Mouse (Mus musculus) heart, postnatal 0 days (tissue): ENCODE results near the gene 9130213A22Rik. TPM values are rescaled to one million over a fixed set of nuclear protein-coding genes. Genes with fewer than 3 reads are reported as not detected.

Experiments used
- ATAC-seq: fragments of 200-750 bp; cut with Nextera tagmentation; 2 replicates; pipeline ENCODE4 v1.8.0; 2017; ENCODE audit warnings: low read depth, moderate number of reproducible peaks, moderate library complexity; ENCODE audit not compliant: insufficient read depth
- DNase-seq: peaks from one replicate; pipeline ENCODE4 v3.0.0-alpha.2; 2016; ENCODE audit warnings: low spot score
- H3K27ac ChIP-seq: fragments of 300-500 bp; sonication (generic); 2 replicates; pipeline ENCODE4 v1.5.1; 2014; ENCODE audit warnings: low read depth, mild to moderate bottlenecking
- H3K27me3 ChIP-seq: fragments of 300-500 bp; sonication (generic); 2 replicates; pipeline ENCODE4 v1.6.1; 2014; ENCODE audit warnings: low read length, mixed read lengths; ENCODE audit not compliant: control insufficient read depth, insufficient read depth
- H3K36me3 ChIP-seq: fragments of 300-500 bp; sonication (generic); replicated peaks from 2 replicates; pipeline ENCODE4 v1.6.1; 2014; ENCODE audit warnings: low read length, mixed read lengths; ENCODE audit not compliant: control insufficient read depth, insufficient read depth
- H3K4me1 ChIP-seq: fragments of 300-500 bp; sonication (generic); 2 replicates; pipeline ENCODE4 v1.6.1; 2014; ENCODE audit warnings: antibody characterized with exemption; ENCODE audit not compliant: control insufficient read depth, insufficient read depth
- H3K4me2 ChIP-seq: fragments of 300-500 bp; sonication (generic); 2 replicates; pipeline ENCODE4 v1.6.1; 2014; ENCODE audit warnings: low read depth, mild to moderate bottlenecking, low read length, moderate library complexity
- H3K4me3 ChIP-seq: fragments of 300-500 bp; sonication (generic); 2 replicates; pipeline ENCODE4 v1.5.1; 2014; ENCODE audit warnings: low read depth, low read length
- H3K9ac ChIP-seq: fragments of 300-500 bp; sonication (generic); replicated peaks from 2 replicates; pipeline ENCODE4 v1.6.1; 2014; ENCODE audit warnings: low read depth, low read length, mixed read lengths
- H3K9me3 ChIP-seq: fragments of 300-500 bp; sonication (generic); replicated peaks from 2 replicates; pipeline ENCODE4 v1.6.1; 2016; ENCODE audit warnings: low read length; ENCODE audit not compliant: control insufficient read depth
- CTCF ChIP-seq: IDR thresholded peaks from 2 replicates; pipeline ENCODE4 v1.5.1; 2016; ENCODE audit warnings: antibody characterized with exemption, control low read depth, low read depth
- EP300 ChIP-seq: IDR thresholded peaks from 2 replicates; pipeline ENCODE4 v1.6.1; 2016; ENCODE audit warnings: antibody characterized with exemption, low read depth
- WGBS: fragments of 180-500 bp; shearing (Covaris S2); extraction: QIAGEN DNeasy Blood & Tissue Kit; methylation state at CpG from one replicate; pipeline ENCODE4 v1.1.7; 2014; 5-methylcytosine and 5-hydroxymethylcytosine counted together
- polyA plus RNA-seq: library from polyadenylated mRNA; unstranded; fragments of >200 nt; fragmentation: Nextera tagmentation; extraction: Ambion mirVana; gene quantifications from 2 replicates; pipeline ENCODE4 v1.2.1, GENCODE M21; 2015
- total RNA-seq: library from RNA; depleted of rRNA; stranded (reverse); fragments of >200 nt; gene quantifications from 2 replicates; pipeline ENCODE4 v1.2.3, GENCODE M21; 2014; ENCODE audit warnings: low replicate concordance

9130213A22Rik gene
- total and polyA plus RNA-seq, 2 experiments from 2014 or later = 0.30 TPM; not detected in 1

DNA sequence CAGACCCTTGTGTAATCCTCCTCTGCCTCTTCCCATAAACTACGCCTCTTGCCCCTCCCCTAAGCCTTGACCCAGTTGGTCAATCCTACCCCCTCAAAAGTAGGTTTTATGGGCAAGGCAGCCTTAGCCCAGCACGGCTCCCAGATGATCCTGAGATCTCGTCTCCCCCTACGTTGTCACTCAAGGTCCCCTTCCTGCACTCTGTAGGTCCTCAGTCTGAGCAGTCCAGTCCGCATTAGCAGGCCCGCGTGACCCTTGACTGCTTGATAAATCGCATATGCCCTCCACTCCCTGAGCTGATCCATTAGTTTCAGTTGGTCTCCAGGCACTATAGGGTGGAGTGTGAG is 12.2 kb upstream of the 9130213A22Rik start:
- TF ChIP-seq CTCF (no peak), EP300 (no peak)
- Histone ChIP-seq H3K4me1 (no peaks in the 10 kb centered on the region), H3K4me3 (peak overlapping the region; percentile 40), H3K27me3 (no peaks in the 10 kb centered on the region), H3K9me3 (no peaks in the 10 kb centered on the region), H3K9ac (no peak overlapping the region), H3K36me3 (no peaks in the 10 kb centered on the region), H3K4me2 (peak overlapping the region; percentile 60), H3K27ac (no peak overlapping the region)
- DNase-seq = no peak
- ATAC-seq = no peak
- WGBS = 41% methylated on average over 8 of the region's 8 CpGs

DNA sequence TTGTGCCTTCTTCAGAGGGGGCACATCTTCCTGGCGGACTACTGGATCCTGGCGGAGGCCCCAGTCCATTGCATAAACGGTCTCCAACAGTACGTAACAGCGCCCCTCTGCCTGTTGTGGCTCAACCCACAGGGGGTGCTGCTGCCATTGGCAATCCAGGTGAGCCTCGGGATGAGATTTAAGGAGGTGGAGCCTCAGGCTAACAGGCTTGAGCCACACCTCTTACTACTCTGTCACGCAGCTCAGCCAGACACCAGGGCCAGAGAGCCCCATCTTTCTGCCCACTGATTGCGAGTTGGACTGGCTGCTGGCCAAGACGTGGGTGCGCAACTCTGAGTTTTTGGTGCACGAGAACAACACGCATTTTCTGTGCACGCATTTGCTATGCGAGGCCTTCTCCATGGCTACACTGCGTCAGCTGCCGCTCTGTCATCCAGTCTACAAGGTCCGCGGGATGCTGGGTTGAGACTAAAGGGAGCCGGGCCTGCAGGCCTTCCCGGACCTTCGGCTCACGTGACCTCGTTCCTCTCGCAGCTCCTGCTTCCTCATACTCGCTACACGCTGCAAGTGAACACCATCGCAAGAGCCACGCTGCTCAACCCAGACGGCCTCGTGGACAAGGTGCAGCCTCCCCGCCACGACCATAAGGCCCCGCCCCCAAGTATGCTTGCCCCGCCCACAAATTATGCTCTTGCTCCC is 11.7 kb upstream of the 9130213A22Rik start:
- Histone ChIP-seq H3K9ac (no peak overlapping the region), H3K4me3 (peak overlapping the region; percentile 40), H3K36me3 (no peaks in the 10 kb centered on the region), H3K27me3 (no peaks in the 10 kb centered on the region), H3K4me1 (no peaks in the 10 kb centered on the region), H3K9me3 (no peaks in the 10 kb centered on the region), H3K4me2 (peak overlapping the region; percentile 60), H3K27ac (no peak overlapping the region)
- ATAC-seq (peak; percentile 76), DNase-seq (peak; percentile 23)
- peak; percentile 43 for TF ChIP-seq CTCF
- TF ChIP-seq EP300 = no peak
- WGBS = 4% methylated on average over 34 of the region's 34 CpGs

DNA sequence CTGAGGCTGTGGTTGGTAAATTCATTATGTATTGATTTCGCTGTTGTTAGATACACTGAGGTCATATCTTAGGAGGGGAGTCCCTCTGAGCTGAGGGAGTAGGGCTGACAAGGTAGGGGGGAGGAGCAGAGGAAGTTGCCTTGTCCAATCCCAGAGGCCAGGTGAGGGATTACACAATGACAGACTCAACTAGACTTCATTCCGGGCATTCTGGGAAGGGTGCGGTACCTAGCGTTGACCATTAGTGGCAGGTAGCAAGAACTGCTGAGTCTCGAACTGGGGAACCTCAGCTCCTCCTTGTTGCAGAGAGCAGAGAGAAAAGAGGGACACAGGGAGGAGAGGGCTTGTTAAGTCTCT is 11.2 kb upstream of the 9130213A22Rik start:
- H3K27me3 ChIP-seq = no peaks in the 10 kb centered on the region
- no peaks in the 10 kb centered on the region for H3K9me3 ChIP-seq
- no peak overlapping the region for H3K27ac ChIP-seq
- DNase-seq = no peak
- H3K4me2 ChIP-seq = peak overlapping the region; percentile 60; the same call in 1 of the 2 replicates
- peak overlapping the region; percentile 40; the same call in 1 of the 2 replicates for H3K4me3 ChIP-seq
- H3K4me1 ChIP-seq = no peaks in the 10 kb centered on the region
- TF ChIP-seq CTCF (no peak), EP300 (no peak)
- WGBS = 35% methylated on average over 5 of the region's 5 CpGs
- no peaks in the 10 kb centered on the region for H3K36me3 ChIP-seq
- H3K9ac ChIP-seq = no peak overlapping the region
- ATAC-seq = no peak

DNA sequence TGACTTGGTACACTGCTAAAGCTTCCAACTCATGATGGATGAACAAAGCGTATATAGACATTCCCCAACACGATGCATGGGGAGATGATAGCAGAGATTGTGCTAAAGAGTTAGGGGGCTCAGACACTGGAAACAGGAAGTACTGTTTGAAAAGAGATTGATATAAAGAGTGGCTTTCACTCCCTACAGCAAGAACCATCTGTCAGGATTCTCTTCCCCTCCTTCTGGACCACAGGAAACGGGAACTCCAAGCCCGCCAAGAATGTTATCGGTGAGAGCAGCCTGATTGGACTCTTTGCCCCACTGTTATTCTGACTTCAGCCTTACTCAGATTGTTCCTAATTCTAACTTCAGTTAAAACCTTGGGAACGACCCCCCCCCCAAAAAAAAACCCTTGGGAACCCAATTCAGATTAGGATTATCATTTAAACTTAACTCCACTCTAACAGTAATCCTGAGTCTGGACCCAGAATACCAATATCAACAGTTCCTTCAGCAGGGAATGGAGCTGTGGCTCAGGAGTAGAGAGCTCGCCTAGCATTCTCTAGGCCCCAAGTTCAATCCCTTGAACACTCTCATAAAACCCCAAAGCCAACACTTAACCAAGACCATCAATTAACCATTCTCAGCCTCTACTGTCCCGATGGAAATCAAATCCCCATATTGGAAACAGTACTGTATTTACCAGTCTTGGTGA is 6.2 kb upstream of the 9130213A22Rik start:
- Histone ChIP-seq H3K36me3 (no peaks in the 10 kb centered on the region), H3K4me3 (no peak overlapping the region), H3K9me3 (no peaks in the 10 kb centered on the region), H3K27me3 (no peaks in the 10 kb centered on the region), H3K27ac (no peak overlapping the region), H3K9ac (no peak overlapping the region), H3K4me1 (peaks cover 8% of the 10 kb centered on the region; the same call in 1 of the 2 replicates), H3K4me2 (no peak overlapping the region)
- ATAC-seq (no peak), DNase-seq (no peak)
- 59% methylated on average over 8 of the region's 8 CpGs for WGBS
- TF ChIP-seq CTCF (no peak), EP300 (no peak)

DNA sequence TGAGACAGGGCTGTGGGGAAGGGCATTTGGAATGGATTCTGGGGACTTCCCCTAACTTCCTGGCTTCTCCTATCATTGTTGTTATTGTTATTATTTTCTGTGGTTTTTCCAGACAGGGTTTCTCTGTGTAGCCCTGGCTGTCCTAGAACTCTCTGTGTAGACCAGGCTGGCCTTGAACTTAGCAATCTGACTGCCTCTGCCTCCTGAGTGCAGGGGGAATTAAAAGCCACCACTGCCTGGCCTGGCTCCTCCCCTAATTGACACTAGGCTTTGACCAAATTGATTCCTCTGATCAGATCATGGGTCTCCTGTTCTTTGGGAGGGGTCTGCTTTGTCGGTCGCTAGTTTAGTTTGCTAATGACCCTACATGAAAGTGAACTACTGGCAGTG is 4.3 kb upstream of the 9130213A22Rik start:
- 68% methylated on average over 2 of the region's 2 CpGs for WGBS
- Histone ChIP-seq H3K4me1 (peaks cover 9% of the 10 kb centered on the region; the same call in 1 of the 2 replicates), H3K36me3 (no peaks in the 10 kb centered on the region), H3K4me2 (no peak overlapping the region), H3K27me3 (no peaks in the 10 kb centered on the region), H3K9me3 (no peaks in the 10 kb centered on the region), H3K9ac (no peak overlapping the region), H3K4me3 (no peak overlapping the region), H3K27ac (no peak overlapping the region)
- ATAC-seq (no peak), DNase-seq (no peak)
- TF ChIP-seq CTCF (no peak), EP300 (no peak)
